26 mouse cellular contexts compared by ENCODE assay signal in genomic region chr8:128675848-128676629, GRCm38 (mm10).
"Had no signal": no experiment of that assay in that cellular context is flagged by ENCODE, and none has a peak within 500 bp of the region (broad histone marks: within the 10 kb centered on the region; RNA-seq: fewer than 3 reads in every experiment).

No protein-coding gene starts in this region.

- ATAC-seq: hindbrain, postnatal 0 days had no signal

- H3K36me3 ChIP-seq: heart, embryonic 13.5 days; heart, embryonic 15.5 days; hindbrain, embryonic 13.5 days; hindbrain, embryonic 15.5 days; kidney, embryonic 15.5 days; limb, embryonic 10.5 days; limb, embryonic 12.5 days; liver, embryonic 13.5 days; liver, embryonic 15.5 days had no signal

- H3K27me3 ChIP-seq: heart, embryonic 13.5 days; heart, embryonic 15.5 days; hindbrain, embryonic 13.5 days; hindbrain, embryonic 15.5 days; kidney, embryonic 15.5 days; limb, embryonic 12.5 days; liver, embryonic 13.5 days; liver, embryonic 15.5 days had no signal

- H3K9me3 ChIP-seq: heart, embryonic 13.5 days; heart, embryonic 15.5 days; hindbrain, embryonic 13.5 days; hindbrain, embryonic 15.5 days; kidney, embryonic 15.5 days; limb, embryonic 10.5 days; liver, embryonic 13.5 days; liver, embryonic 15.5 days had no signal

- DNase-seq: gastrocnemius, postnatal 14 days; gastrocnemius, postnatal 36 days; heart, adult 11 months; heart, adult 2 months; heart, postnatal 14 days; heart, postnatal 36 days; kidney, adult 18-20 months; kidney, adult 8-10 months; kidney, postnatal 25 days; kidney, postnatal 4 days; layer of hippocampus, adult 9-11 months; layer of hippocampus, postnatal 36 days; liver; liver, embryonic 13.5 days had no signal

- H3K4me1 ChIP-seq: hindbrain, embryonic 13.5 days; hindbrain, embryonic 15.5 days; kidney, embryonic 15.5 days; limb, embryonic 10.5 days; limb, embryonic 12.5 days had no signal

- H3K4me2 ChIP-seq: heart, embryonic 11.5 days; heart, embryonic 13.5 days; heart, embryonic 15.5 days; hindbrain, embryonic 13.5 days; hindbrain, embryonic 15.5 days; kidney, embryonic 15.5 days; limb, embryonic 12.5 days; liver, embryonic 11.5 days; liver, embryonic 13.5 days; liver, embryonic 15.5 days had no signal

- H3K27ac ChIP-seq: heart, adult 2 months; heart, embryonic 13.5 days; heart, embryonic 15.5 days; hindbrain, embryonic 13.5 days; hindbrain, embryonic 15.5 days; hindbrain, postnatal 0 days; kidney, embryonic 15.5 days; kidney, postnatal 0 days; limb, embryonic 10.5 days; limb, embryonic 12.5 days; liver, embryonic 13.5 days; liver, embryonic 15.5 days had no signal

- H3K9ac ChIP-seq: heart, embryonic 13.5 days; heart, embryonic 15.5 days; hindbrain, embryonic 13.5 days; hindbrain, embryonic 15.5 days; kidney, embryonic 15.5 days; limb, embryonic 12.5 days; liver, embryonic 13.5 days; liver, embryonic 15.5 days had no signal

- H3K4me3 ChIP-seq: heart, adult 2 months; heart, embryonic 13.5 days; heart, embryonic 15.5 days; hindbrain, embryonic 13.5 days; hindbrain, embryonic 15.5 days; kidney, embryonic 15.5 days; limb, embryonic 10.5 days; limb, embryonic 12.5 days; liver, embryonic 13.5 days; liver, embryonic 15.5 days had no signal
